Mouse (Mus musculus) bone marrow macrophage, adult 2 months (primary cell): ENCODE measurements around the gene Spry1.

Source experiments
- CTCF ChIP-seq: IDR thresholded peaks from 2 replicates; pipeline ENCODE4 v1.5.1; 2012; ENCODE audit warnings: low read depth, mild to moderate bottlenecking, low read length, moderate library complexity
- POLR2A ChIP-seq: IDR thresholded peaks from 2 replicates; pipeline ENCODE4 v1.6.1; 2012; ENCODE audit warnings: mild to moderate bottlenecking, low read depth, low read length, borderline replicate concordance

DNA sequence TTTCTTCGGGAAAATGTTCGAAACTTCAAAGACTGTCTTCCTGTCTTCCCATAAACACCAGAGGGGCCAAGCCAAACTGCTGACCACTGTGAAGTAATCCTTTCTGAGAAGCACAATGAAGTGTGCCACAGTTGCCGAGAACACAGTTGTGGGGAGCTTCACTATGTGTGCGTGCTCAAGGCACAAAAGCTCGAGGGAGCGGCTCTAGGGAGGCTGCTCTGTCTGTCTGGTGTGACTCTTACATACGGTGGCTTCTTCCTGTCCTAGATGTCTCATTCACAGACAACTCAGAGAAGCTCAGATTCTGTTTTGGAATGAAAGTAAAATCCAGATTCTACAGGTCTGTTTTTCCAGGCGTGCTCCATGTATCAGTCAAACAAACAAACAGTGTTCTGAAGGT lies 36.5 kb downstream of the Spry1 start:
- no peak for TF ChIP-seq POLR2A
- no peak for TF ChIP-seq CTCF
